ENCODE assay signal across 8 mouse cellular contexts in genomic region chrX:36599656-36600055, GRCm38 (mm10). TPM values are rescaled to one million over a fixed set of nuclear protein-coding genes. Genes with fewer than 3 reads are reported as not detected.
DNase-seq lines count a peak whose midpoint lies in the region; ATAC-seq lines count a peak whose summit lies in the region.

No protein-coding gene starts in this region.

- no peak for ATAC-seq in kidney, embryonic 14.5 days (ENCODE audit: low FRiP score, low TSS enrichment)
- ATAC-seq in hindbrain, embryonic 12.5 days (ENCODE audit: low FRiP score): no peak
- ATAC-seq in midbrain, embryonic 12.5 days (ENCODE audit: low FRiP score, low read depth): no peak

- H3K9me3 ChIP-seq in kidney, embryonic 14.5 days (ENCODE audit: control insufficient read depth, low read length): no peaks in the 10 kb centered on the region
- H3K9me3 ChIP-seq in hindbrain, embryonic 12.5 days (replicated peaks): no peaks in the 10 kb centered on the region
- H3K9me3 ChIP-seq in midbrain, embryonic 12.5 days: no peaks in the 10 kb centered on the region

- peak overlapping the region; percentile 42 for H3K4me2 ChIP-seq in kidney, embryonic 14.5 days (replicated peaks; ENCODE audit: low read depth, low read length)
- H3K4me2 ChIP-seq in hindbrain, embryonic 12.5 days (replicated peaks): peak overlapping the region; percentile 60
- H3K4me2 ChIP-seq in midbrain, embryonic 12.5 days (replicated peaks): peak overlapping the region; percentile 56

- H3K4me1 ChIP-seq in kidney, embryonic 14.5 days (ENCODE audit: control insufficient read depth, insufficient read depth, low read length): no peaks in the 10 kb centered on the region
- peaks cover 9% of the 10 kb centered on the region; the same call in 1 of the 2 replicates for H3K4me1 ChIP-seq in hindbrain, embryonic 12.5 days
- H3K4me1 ChIP-seq in midbrain, embryonic 12.5 days: peaks cover 6% of the 10 kb centered on the region

- H3K4me3 ChIP-seq in kidney, embryonic 14.5 days (ENCODE audit: low read length): peak overlapping the region; percentile 61; the same call in 1 of the 2 replicates
- peak overlapping the region; percentile 63 for H3K4me3 ChIP-seq in hindbrain, embryonic 12.5 days
- peak overlapping the region; percentile 66 for H3K4me3 ChIP-seq in midbrain, embryonic 12.5 days

- no peak for DNase-seq in kidney, adult 18-20 months
- DNase-seq in ZHBTc4 (ENCODE audit: low read depth, low spot score): peak; percentile 43
- no peak for DNase-seq in frontal cortex, postnatal 36 days (ENCODE audit: low spot score in 2 of 2)
- no peak for DNase-seq in thymus, postnatal 10 days (ENCODE audit: low spot score in 2 of 2)
- DNase-seq in right cerebral cortex, postnatal 25 days: no peak

- H3K9ac ChIP-seq in kidney, embryonic 14.5 days (ENCODE audit: low read depth, low read length): no peak overlapping the region; the same call in 1 of the 2 replicates
- peak overlapping the region; percentile 85; the same call in 1 of the 2 replicates for H3K9ac ChIP-seq in hindbrain, embryonic 12.5 days
- peak overlapping the region; percentile 83; the same call in 1 of the 2 replicates for H3K9ac ChIP-seq in midbrain, embryonic 12.5 days (replicated peaks)

- H3K27me3 ChIP-seq in kidney, embryonic 14.5 days (ENCODE audit: control insufficient read depth, insufficient read depth, low read length): no peaks in the 10 kb centered on the region
- H3K27me3 ChIP-seq in hindbrain, embryonic 12.5 days: no peaks in the 10 kb centered on the region
- no peaks in the 10 kb centered on the region for H3K27me3 ChIP-seq in midbrain, embryonic 12.5 days

- H3K36me3 ChIP-seq in kidney, embryonic 14.5 days (ENCODE audit: control insufficient read depth, insufficient read depth, low read length): peaks cover 7% of the 10 kb centered on the region; the same call in 1 of the 2 replicates
- no peaks in the 10 kb centered on the region for H3K36me3 ChIP-seq in hindbrain, embryonic 12.5 days
- 0 out of 2 replicates have a peak, but pooled peaks cover 5% of the 10 kb centered on the region for H3K36me3 ChIP-seq in midbrain, embryonic 12.5 days

- 55% methylated on average over 3 of the region's 3 CpGs for WGBS in kidney, embryonic 14.5 days
- 47% methylated on average over 3 of the region's 3 CpGs for WGBS in hindbrain, embryonic 12.5 days
- 37% methylated on average over 3 of the region's 3 CpGs for WGBS in midbrain, embryonic 12.5 days

- no peak overlapping the region for H3K27ac ChIP-seq in kidney, embryonic 14.5 days (ENCODE audit: low read depth, low read length)
- H3K27ac ChIP-seq in hindbrain, embryonic 12.5 days: no peak overlapping the region
- H3K27ac ChIP-seq in midbrain, embryonic 12.5 days (replicated peaks): no peak overlapping the region

RNA-seq across cellular contexts. Expression of gene Pgrmc1, which starts 1.6 kb away (rescaled TPM):
- 256 and 282 TPM in 2 replicates for polyA plus RNA-seq in kidney, embryonic 14.5 days (2014; fragmentation: Nextera tagmentation; extraction: Ambion mirVana)
- 482 and 511 TPM in 2 replicates for polyA plus RNA-seq in hindbrain, embryonic 12.5 days (2016; fragmentation: Nextera tagmentation; extraction: Ambion mirVana)
- 458 and 475 TPM in 2 replicates for polyA plus RNA-seq in midbrain, embryonic 12.5 days (2016; fragmentation: Nextera tagmentation; extraction: Ambion mirVana)

RNA-seq across cellular contexts. Expression of gene Akap17b, which starts 45.5 kb away (rescaled TPM):
- polyA plus RNA-seq in kidney, embryonic 14.5 days (2014; fragmentation: Nextera tagmentation; extraction: Ambion mirVana): 4.0 TPM in 2 replicates
- 4.2 and 4.4 TPM in 2 replicates for polyA plus RNA-seq in hindbrain, embryonic 12.5 days (2016; fragmentation: Nextera tagmentation; extraction: Ambion mirVana)
- 4.5 and 5.2 TPM in 2 replicates for polyA plus RNA-seq in midbrain, embryonic 12.5 days (2016; fragmentation: Nextera tagmentation; extraction: Ambion mirVana)
